Mouse (Mus musculus) subcutaneous adipose tissue, adult 2 months (tissue): ENCODE data around the gene Olfr1265. TPM values are rescaled to one million over a fixed set of nuclear protein-coding genes. Genes with fewer than 3 reads are reported as not detected.

ENCODE experiments used
- polyA plus RNA-seq: library from polyadenylated mRNA; depleted of rRNA; stranded (reverse); fragments of >200 nt; gene quantifications from 2 replicates; pipeline ENCODE4 v1.2.3, GENCODE M21; 2012; ENCODE audit warnings: low replicate concordance; rRNA removed

The Olfr1265 gene
- polyA plus RNA-seq: not detected in 2 replicates

DNA sequence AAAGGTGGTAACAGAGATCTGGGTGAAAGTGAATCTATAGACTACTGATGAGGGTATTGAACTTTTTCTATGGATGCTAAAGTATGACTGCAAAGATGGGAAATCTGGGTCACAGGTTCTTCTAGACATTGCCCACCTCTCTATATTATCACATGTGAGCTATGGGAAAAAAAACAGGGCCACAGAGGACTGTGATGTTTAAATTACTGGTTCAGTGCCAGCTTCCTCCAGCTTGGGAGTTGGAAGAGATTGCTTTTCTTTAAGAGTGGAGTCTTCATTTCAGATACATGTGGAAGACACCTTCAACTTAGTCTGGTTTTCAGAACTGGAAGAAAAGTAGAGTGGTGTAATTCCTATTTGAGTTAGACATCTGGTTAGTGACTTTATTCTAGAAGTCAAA, at the start of gene Olfr1265:
Olfr1265 (plus strand) TSS at position 301 of the 400 bp plus-strand sequence.

GRCm38 (mm10) chr2:89990921-89991320, 44.2 kb upstream of the Olfr1265 start, which contains the start of gene Olfr1261:
Olfr1261 (plus strand) TSS chr2:89991221.

GRCm38 (mm10) chr2:89999845-90000244, 35.3 kb upstream of the Olfr1265 start, which contains the start of gene Olfr1262:
Olfr1262 (plus strand) TSS chr2:90000145.

DNA sequence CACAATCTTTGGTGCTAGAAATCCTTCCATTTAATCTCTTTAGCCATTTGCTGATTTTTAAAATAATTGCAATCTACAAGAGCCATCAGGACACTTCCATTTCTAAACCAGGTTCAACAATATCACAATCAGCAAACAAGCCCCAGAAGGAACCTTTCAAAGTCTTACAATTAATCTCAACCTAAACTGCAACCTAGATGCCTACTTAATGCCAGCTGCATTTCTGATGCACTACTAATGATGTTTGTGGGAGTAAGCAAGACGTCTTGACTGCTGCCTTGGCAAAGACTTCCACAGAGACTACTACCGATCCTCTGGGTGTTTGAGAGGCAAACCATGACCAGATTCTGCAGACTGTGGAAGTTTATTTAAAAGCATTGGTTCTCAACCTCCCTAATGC, 23.3 kb upstream of the Olfr1265 start, which contains the start of gene Olfr1263:
Olfr1263 (plus strand) TSS at position 301 of the 400 bp plus-strand sequence.

GRCm38 (mm10) chr2:90025477-90025876, 9.7 kb upstream of the Olfr1265 start, which contains the start of gene Olfr1264:
Olfr1264 (minus strand) TSS chr2:90025577.

GRCm38 (mm10) chr2:90063494-90063893, 28.4 kb downstream of the Olfr1265 start, which contains the start of gene Olfr140:
Olfr140 (minus strand) TSS chr2:90063594.

Other genes with a start within 250 kb of the Olfr1265 start
- not detected in 2 replicates for gene Olfr1254, start 241.7 kb upstream of the Olfr1265 start, polyA plus RNA-seq
- gene Olfr1255, start 223.3 kb upstream of the Olfr1265 start, polyA plus RNA-seq: not detected in 2 replicates
- gene Olfr1256, start 193.8 kb upstream of the Olfr1265 start, polyA plus RNA-seq: not detected in 2 replicates
- not detected in 2 replicates for gene Olfr48, start 187.1 kb upstream of the Olfr1265 start, polyA plus RNA-seq
- not detected in 2 replicates for gene Olfr1257, start 156.9 kb upstream of the Olfr1265 start, polyA plus RNA-seq
- not detected in 2 replicates for gene Olfr1258, start 108.0 kb upstream of the Olfr1265 start, polyA plus RNA-seq
- gene Olfr1259, start 86.7 kb upstream of the Olfr1265 start, polyA plus RNA-seq: 0.54 TPM in 1 of 2 replicates, not detected in the other
- gene Olfr1260, start 61.0 kb upstream of the Olfr1265 start, polyA plus RNA-seq: not detected in 2 replicates
- gene Olfr1261, start 44.1 kb upstream of the Olfr1265 start, polyA plus RNA-seq: not detected in 2 replicates
- not detected in 2 replicates for gene Olfr1262, start 35.2 kb upstream of the Olfr1265 start, polyA plus RNA-seq
- gene Olfr1263, start 23.2 kb upstream of the Olfr1265 start, polyA plus RNA-seq: not detected in 2 replicates
- not detected in 2 replicates for gene Olfr1264, start 9.8 kb upstream of the Olfr1265 start, polyA plus RNA-seq
- not detected in 2 replicates for gene Olfr140, start 28.3 kb downstream of the Olfr1265 start, polyA plus RNA-seq
- gene Olfr1269, start 86.1 kb downstream of the Olfr1265 start, polyA plus RNA-seq: not detected in 2 replicates
- gene Olfr32, start 107.0 kb downstream of the Olfr1265 start, polyA plus RNA-seq: not detected in 2 replicates
- not detected in 2 replicates for gene Olfr1270, start 117.8 kb downstream of the Olfr1265 start, polyA plus RNA-seq
- gene Olfr1506, start 189.2 kb downstream of the Olfr1265 start, polyA plus RNA-seq: not detected in 2 replicates
- not detected in 2 replicates for gene Olfr142, start 222.3 kb downstream of the Olfr1265 start, polyA plus RNA-seq
- gene Olfr1271, start 235.7 kb downstream of the Olfr1265 start, polyA plus RNA-seq: not detected in 2 replicates